Mouse (Mus musculus): ENCODE measurements around the gene Hist1h2bp. TPM values are rescaled to one million over a fixed set of nuclear protein-coding genes. Genes with fewer than 3 reads are reported as not detected.
A peak's percentile ranks its signal among the peaks of the same experiment; 100 is the strongest.
"Not testable (repeated sequence)": the region's sequence is repeated elsewhere in the genome, so short reads cannot be mapped to it uniquely, and the experiment has no call there.

Gene Hist1h2bp
- polyA plus RNA-seq, 1 experiment from 2014 or later: not detected

DNA sequence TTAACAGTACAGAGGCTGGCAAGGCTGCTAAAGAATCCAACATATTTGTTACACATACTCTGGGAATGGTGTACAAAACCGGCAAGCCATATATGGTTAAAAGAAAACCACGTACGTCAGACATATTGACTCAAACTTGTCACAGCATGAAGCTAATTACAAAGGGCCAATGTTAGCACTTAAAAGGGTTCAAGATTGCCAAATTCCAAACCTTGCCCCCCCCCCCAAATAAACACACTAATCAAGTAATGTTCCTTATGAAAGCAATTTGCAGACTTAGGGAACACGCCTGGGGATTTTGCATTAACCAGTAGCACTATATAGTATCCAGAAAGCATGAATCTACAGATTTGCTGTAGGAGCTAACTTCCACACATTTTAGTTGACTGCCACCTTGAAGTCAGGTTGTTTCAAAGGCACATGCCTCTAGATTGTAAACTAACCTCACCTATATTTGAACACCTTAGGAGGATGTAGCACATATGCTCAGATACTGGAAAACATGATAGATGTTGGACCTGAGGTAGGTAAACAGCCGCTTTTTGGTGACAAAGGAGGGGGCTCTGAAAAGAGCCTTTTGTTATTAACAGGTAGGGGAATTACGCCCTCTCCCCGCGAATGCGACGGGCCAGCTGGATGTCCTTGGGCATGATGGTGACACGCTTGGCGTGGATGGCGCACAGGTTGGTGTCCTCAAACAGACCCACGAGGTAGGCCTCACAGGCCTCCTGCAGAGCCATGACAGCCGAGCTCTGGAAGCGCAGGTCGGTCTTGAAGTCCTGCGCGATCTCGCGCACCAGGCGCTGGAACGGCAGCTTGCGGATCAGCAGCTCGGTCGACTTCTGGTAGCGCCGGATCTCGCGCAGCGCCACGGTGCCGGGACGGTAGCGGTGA lies 4.7 kb upstream of the Hist1h2bp start:
- H3K27ac ChIP-seq (ENCODE audit: low read depth, low read length): peak overlapping the region; percentile 87
- not testable (repeated sequence) for H3K9me3 ChIP-seq (replicated peaks; ENCODE audit: control insufficient read depth, low read length); ATAC-seq (replicated peaks; ENCODE audit: insufficient number of reproducible peaks, low FRiP score, low TSS enrichment); H3K36me3 ChIP-seq (ENCODE audit: control insufficient read depth, insufficient read depth, low read length); H3K27me3 ChIP-seq (ENCODE audit: control insufficient read depth, insufficient read depth, low read length)
- peaks cover 13% of the 10 kb centered on the region; the same call in 1 of the 2 replicates for H3K4me1 ChIP-seq (ENCODE audit: control insufficient read depth, insufficient read depth, low read length)
- peak overlapping the region; percentile 39 for H3K4me3 ChIP-seq (ENCODE audit: low read depth, low read length)
- 2% methylated on average over 17 of the region's 35 CpGs for WGBS (ENCODE audit: insufficient replicate concordance)
- H3K4me2 ChIP-seq: peak overlapping the region; percentile 75
- H3K9ac ChIP-seq (ENCODE audit: low read depth, low read length): peak overlapping the region; percentile 76

DNA sequence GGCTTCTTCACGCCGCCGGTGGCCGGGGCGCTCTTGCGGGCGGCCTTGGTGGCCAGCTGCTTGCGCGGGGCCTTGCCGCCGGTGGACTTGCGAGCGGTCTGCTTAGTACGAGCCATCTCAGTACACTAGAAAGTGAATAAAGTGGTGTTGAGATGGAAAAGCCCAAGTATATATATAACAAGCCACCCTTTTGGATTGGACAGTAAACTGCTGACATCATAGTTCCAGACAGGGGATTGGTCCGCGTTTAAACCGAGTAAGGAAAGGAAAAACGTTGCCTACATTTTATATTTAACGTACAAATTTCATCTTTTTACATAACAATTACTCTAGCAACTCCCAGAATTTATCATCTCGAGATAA lies 4.0 kb upstream of the Hist1h2bp start, which contains the start of gene Hist1h3i:
TSS of gene Hist1h3i (minus strand) at position 116 of the 363 bp plus-strand sequence.
- Histone ChIP-seq H3K9ac (ENCODE audit: low read depth, low read length) (peak within 1 kb of the TSS; percentile 76), H3K36me3 (ENCODE audit: control insufficient read depth, insufficient read depth, low read length) (no peaks in the 10 kb centered on the region), H3K27me3 (ENCODE audit: control insufficient read depth, insufficient read depth, low read length) (no peaks in the 10 kb centered on the region), H3K27ac (ENCODE audit: low read depth, low read length) (peak within 1 kb of the TSS; percentile 87), H3K4me3 (ENCODE audit: low read depth, low read length) (peak within 1 kb of the TSS; percentile 39), H3K4me1 (ENCODE audit: control insufficient read depth, insufficient read depth, low read length) (peaks cover 13% of the 10 kb centered on the region; the same call in 1 of the 2 replicates), H3K4me2 (peak within 1 kb of the TSS; percentile 75), H3K9me3 (replicated peaks; ENCODE audit: control insufficient read depth, low read length) (no peaks in the 10 kb centered on the region)
- ATAC-seq (replicated peaks; ENCODE audit: insufficient number of reproducible peaks, low FRiP score, low TSS enrichment): peak; percentile 64
- 0% methylated on average over 13 of the region's 20 CpGs for WGBS (ENCODE audit: insufficient replicate concordance)

GRCm38 (mm10) chr13:21783734-21784161 lies 3.5 kb upstream of the Hist1h2bp start:
- H3K4me3 ChIP-seq (ENCODE audit: low read depth, low read length): peak overlapping the region; percentile 39
- peak overlapping the region; percentile 82 for H3K27ac ChIP-seq (ENCODE audit: low read depth, low read length)
- H3K4me1 ChIP-seq (ENCODE audit: control insufficient read depth, insufficient read depth, low read length): peaks cover 13% of the 10 kb centered on the region; the same call in 1 of the 2 replicates
- H3K9me3 ChIP-seq (replicated peaks; ENCODE audit: control insufficient read depth, low read length): no peaks in the 10 kb centered on the region
- H3K36me3 ChIP-seq (ENCODE audit: control insufficient read depth, insufficient read depth, low read length): no peaks in the 10 kb centered on the region
- H3K9ac ChIP-seq (ENCODE audit: low read depth, low read length): peak overlapping the region; percentile 71
- ATAC-seq (replicated peaks; ENCODE audit: insufficient number of reproducible peaks, low FRiP score, low TSS enrichment): no peak
- H3K4me2 ChIP-seq: peak overlapping the region; percentile 75
- WGBS (ENCODE audit: insufficient replicate concordance): 3% methylated on average over 9 of the region's 9 CpGs
- H3K27me3 ChIP-seq (ENCODE audit: control insufficient read depth, insufficient read depth, low read length): no peaks in the 10 kb centered on the region

DNA sequence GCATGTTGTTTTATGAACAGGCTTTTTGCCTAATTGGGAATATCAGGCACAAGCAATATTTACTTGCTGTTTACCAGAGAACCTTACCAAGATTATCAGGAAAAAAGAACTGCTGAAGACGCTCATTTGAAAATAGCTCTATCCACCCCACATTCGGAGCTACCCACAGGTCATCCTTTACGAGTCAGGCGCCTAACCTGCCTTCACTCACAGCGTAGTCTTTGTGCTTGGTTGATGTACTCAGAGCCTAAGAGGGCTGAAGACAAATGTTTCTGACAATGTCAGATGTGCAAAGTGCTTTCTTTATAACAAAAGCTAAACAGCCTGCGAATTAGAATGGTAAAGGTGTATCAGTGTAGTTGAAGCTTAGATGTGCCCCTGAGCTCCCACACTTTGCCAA lies 3.0 kb upstream of the Hist1h2bp start:
- Histone ChIP-seq H3K4me1 (ENCODE audit: control insufficient read depth, insufficient read depth, low read length) (peaks cover 13% of the 10 kb centered on the region; the same call in 1 of the 2 replicates), H3K36me3 (ENCODE audit: control insufficient read depth, insufficient read depth, low read length) (no peaks in the 10 kb centered on the region)

GRCm38 (mm10) chr13:21786189-21786898 lies 917 bp upstream of the Hist1h2bp start:
- Histone ChIP-seq H3K9me3 (replicated peaks; ENCODE audit: control insufficient read depth, low read length) (no peaks in the 10 kb centered on the region), H3K4me3 (ENCODE audit: low read depth, low read length) (peak overlapping the region; percentile 39), H3K27me3 (ENCODE audit: control insufficient read depth, insufficient read depth, low read length) (no peaks in the 10 kb centered on the region), H3K36me3 (ENCODE audit: control insufficient read depth, insufficient read depth, low read length) (no peaks in the 10 kb centered on the region), H3K4me1 (ENCODE audit: control insufficient read depth, insufficient read depth, low read length) (peaks cover 16% of the 10 kb centered on the region), H3K9ac (ENCODE audit: low read depth, low read length) (peak overlapping the region; percentile 69; the same call in 1 of the 2 replicates), H3K27ac (ENCODE audit: low read depth, low read length) (peak overlapping the region; percentile 84), H3K4me2 (peak overlapping the region; percentile 61)
- no peak for ATAC-seq (replicated peaks; ENCODE audit: insufficient number of reproducible peaks, low FRiP score, low TSS enrichment)
- WGBS (ENCODE audit: insufficient replicate concordance): 9% methylated on average over 8 of the region's 8 CpGs

More for the DNA sequence above, 3.0 kb upstream of the Hist1h2bp start:
- Histone ChIP-seq H3K27me3 (ENCODE audit: control insufficient read depth, insufficient read depth, low read length) (no peaks in the 10 kb centered on the region), H3K9me3 (replicated peaks; ENCODE audit: control insufficient read depth, low read length) (no peaks in the 10 kb centered on the region), H3K9ac (ENCODE audit: low read depth, low read length) (peak overlapping the region; percentile 71), H3K27ac (ENCODE audit: low read depth, low read length) (peak overlapping the region; percentile 82), H3K4me2 (peak overlapping the region; percentile 75), H3K4me3 (ENCODE audit: low read depth, low read length) (no peak overlapping the region)
- no peak for ATAC-seq (replicated peaks; ENCODE audit: insufficient number of reproducible peaks, low FRiP score, low TSS enrichment)
- WGBS (ENCODE audit: insufficient replicate concordance): 39% methylated on average over 6 of the region's 6 CpGs

GRCm38 (mm10) chr13:21787760-21788593 lies 716 bp downstream of the Hist1h2bp start:
- ATAC-seq (replicated peaks; ENCODE audit: insufficient number of reproducible peaks, low FRiP score, low TSS enrichment): 0 out of 2 replicates have a peak, but pooled peaks have one; percentile 1

DNA sequence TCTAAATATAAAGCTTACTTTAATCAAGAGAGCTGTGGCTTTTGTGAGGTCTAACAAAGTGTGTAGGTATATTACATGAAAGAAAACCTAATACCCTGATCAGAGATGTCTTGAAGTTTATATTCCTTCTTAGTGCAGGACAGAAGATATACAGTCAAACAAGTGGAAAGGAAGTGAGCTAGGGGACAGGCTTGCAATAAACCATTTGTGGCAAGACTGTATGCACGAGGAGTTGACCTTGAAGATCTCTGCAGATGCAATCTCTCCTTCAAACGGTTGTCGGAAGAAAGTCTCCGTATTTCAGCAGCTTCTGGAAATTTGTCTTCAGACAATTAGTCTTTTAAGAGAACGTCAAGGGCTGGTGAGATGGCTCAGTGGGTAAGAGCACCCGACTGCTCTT lies 2.7 kb downstream of the Hist1h2bp start:
- Histone ChIP-seq H3K27ac (ENCODE audit: low read depth, low read length) (no peak overlapping the region), H3K4me2 (no peak overlapping the region), H3K9ac (ENCODE audit: low read depth, low read length) (no peak overlapping the region), H3K27me3 (ENCODE audit: control insufficient read depth, insufficient read depth, low read length) (no peaks in the 10 kb centered on the region), H3K4me1 (ENCODE audit: control insufficient read depth, insufficient read depth, low read length) (peaks cover 5% of the 10 kb centered on the region; the same call in 1 of the 2 replicates), H3K4me3 (ENCODE audit: low read depth, low read length) (no peak overlapping the region), H3K9me3 (replicated peaks; ENCODE audit: control insufficient read depth, low read length) (no peaks in the 10 kb centered on the region), H3K36me3 (ENCODE audit: control insufficient read depth, insufficient read depth, low read length) (no peaks in the 10 kb centered on the region)
- WGBS (ENCODE audit: insufficient replicate concordance): 56% methylated on average over 6 of the region's 6 CpGs
- no peak for ATAC-seq (replicated peaks; ENCODE audit: insufficient number of reproducible peaks, low FRiP score, low TSS enrichment)

More at GRCm38 (mm10) chr13:21787760-21788593, 716 bp downstream of the Hist1h2bp start:
- no peaks in the 10 kb centered on the region for H3K9me3 ChIP-seq (replicated peaks; ENCODE audit: control insufficient read depth, low read length)
- peak overlapping the region; percentile 79 for H3K27ac ChIP-seq (ENCODE audit: low read depth, low read length)
- H3K4me1 ChIP-seq (ENCODE audit: control insufficient read depth, insufficient read depth, low read length): peaks cover 12% of the 10 kb centered on the region
- peak overlapping the region; percentile 27 for H3K4me3 ChIP-seq (ENCODE audit: low read depth, low read length)
- 29% methylated on average over 13 of the region's 21 CpGs for WGBS (ENCODE audit: insufficient replicate concordance)
- H3K4me2 ChIP-seq: peak overlapping the region; percentile 60
- no peaks in the 10 kb centered on the region for H3K36me3 ChIP-seq (ENCODE audit: control insufficient read depth, insufficient read depth, low read length)
- H3K27me3 ChIP-seq (ENCODE audit: control insufficient read depth, insufficient read depth, low read length): no peaks in the 10 kb centered on the region
- peak overlapping the region; percentile 54; the same call in 1 of the 2 replicates for H3K9ac ChIP-seq (ENCODE audit: low read depth, low read length)

All from heart, embryonic 11.5 days (tissue).